Mouse (Mus musculus): ENCODE results near the gene Telo2.

- TF ChIP-seq CTCF (IDR thresholded peaks at IDR 0.05; ENCODE audit: extremely low read depth, insufficient read length, insufficient replicate concordance, low read depth, low read length) (no peak), POLR2A (IDR thresholded peaks at IDR 0.05; ENCODE audit: low read depth, low read length) (no peak)
Measured at GRCm38 (mm10) chr17:25163387-25163786, 47.6 kb upstream of the Telo2 start.

Data from small intestine, adult 2 months (tissue).